Mouse (Mus musculus) liver, embryonic 15.5 days (tissue): ENCODE measurements around the gene Apoc2. TPM values are rescaled to one million over a fixed set of nuclear protein-coding genes. Genes with fewer than 3 reads are reported as not detected.

Experiments used
- ATAC-seq: fragments of 200-750 bp; cut with Nextera tagmentation; 2 replicates; pipeline ENCODE4 v1.8.0; 2017; ENCODE audit warnings: moderate number of reproducible peaks, mild to moderate bottlenecking, moderate library complexity; ENCODE audit not compliant: insufficient read depth
- H3K27ac ChIP-seq: fragments of 300-500 bp; sonication (generic); replicated peaks from 2 replicates; pipeline ENCODE4 v1.5.1; 2015; ENCODE audit warnings: mild to moderate bottlenecking, inconsistent platforms
- H3K27me3 ChIP-seq: fragments of 300-500 bp; sonication (generic); 2 replicates; pipeline ENCODE4 v1.6.1; 2015; ENCODE audit warnings: mild to moderate bottlenecking, inconsistent platforms
- H3K36me3 ChIP-seq: fragments of 300-500 bp; sonication (generic); replicated peaks from 2 replicates; pipeline ENCODE4 v1.6.1; 2015; ENCODE audit warnings: moderate library complexity, mild to moderate bottlenecking, inconsistent platforms
- H3K4me1 ChIP-seq: fragments of 300-500 bp; sonication (generic); replicated peaks from 2 replicates; pipeline ENCODE4 v1.6.1; 2015; ENCODE audit warnings: inconsistent platforms
- H3K4me2 ChIP-seq: fragments of 300-500 bp; sonication (generic); 2 replicates; pipeline ENCODE4 v1.6.1; 2015; ENCODE audit warnings: moderate library complexity, mild to moderate bottlenecking, inconsistent platforms
- H3K4me3 ChIP-seq: fragments of 300-500 bp; sonication (generic); replicated peaks from 2 replicates; pipeline ENCODE4 v1.5.1; 2015; ENCODE audit warnings: mild to moderate bottlenecking, inconsistent platforms
- H3K9ac ChIP-seq: fragments of 300-500 bp; sonication (generic); 2 replicates; pipeline ENCODE4 v1.6.1; 2015; ENCODE audit warnings: moderate library complexity, mild to moderate bottlenecking, inconsistent platforms
- H3K9me3 ChIP-seq: fragments of 300-500 bp; sonication (generic); replicated peaks from 2 replicates; pipeline ENCODE4 v1.6.1; 2016; ENCODE audit warnings: inconsistent platforms
- WGBS: fragments of 180-500 bp; shearing (Covaris S2); methylation state at CpG from one replicate; pipeline ENCODE4 v1.1.7; 2015; ENCODE audit warnings: mixed read lengths; ENCODE audit not compliant: insufficient replicate concordance; 5-methylcytosine and 5-hydroxymethylcytosine counted together
- polyA plus RNA-seq: library from polyadenylated mRNA; unstranded; fragments of >200 nt; fragmentation: Nextera tagmentation; extraction: Ambion mirVana; gene quantifications from 2 replicates; pipeline ENCODE4 v1.2.1, GENCODE M21; 2015

Gene Apoc2
- polyA plus RNA-seq, result 1,160 and 1,332 TPM in 2 replicates

DNA sequence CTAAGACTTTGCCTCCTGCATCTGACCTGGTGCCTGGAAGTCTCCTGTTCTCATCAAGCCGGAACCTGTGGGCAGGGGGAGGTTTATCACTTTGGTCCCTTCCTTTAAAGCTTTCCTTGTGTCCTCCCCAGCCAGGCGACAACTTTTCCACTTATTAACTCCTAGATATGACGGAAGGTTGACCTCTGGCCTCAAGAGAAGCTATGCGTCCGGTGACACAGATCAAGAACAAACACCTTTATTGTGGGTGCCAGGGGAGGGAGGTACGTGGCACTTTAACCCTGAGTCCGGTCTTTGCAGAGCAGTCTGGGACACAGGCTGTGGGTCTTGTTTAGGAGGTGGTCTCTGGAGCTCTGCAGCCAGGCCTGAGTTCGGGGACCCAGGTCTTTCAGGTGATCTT, at the start of gene Apoc2:
Gene Apoc2 (minus strand): TSS at position 70 of the 400 bp plus-strand sequence.
- no peak within 1 kb of the TSS for H3K4me3 ChIP-seq
- H3K27me3 ChIP-seq, result no peaks in the 10 kb centered on the region
- WGBS, result 57% methylated on average over 8 of the region's 8 CpGs
- H3K36me3 ChIP-seq, result no peaks in the 10 kb centered on the region
- H3K9me3 ChIP-seq, result no peaks in the 10 kb centered on the region
- H3K4me1 ChIP-seq, result peaks cover 26% of the 10 kb centered on the region
- H3K27ac ChIP-seq, result peak within 1 kb of the TSS; percentile 58
- H3K4me2 ChIP-seq, result peak within 1 kb of the TSS; percentile 32
- ATAC-seq, result no peak
- no peak within 1 kb of the TSS; the same call in 1 of the 2 replicates for H3K9ac ChIP-seq

DNA sequence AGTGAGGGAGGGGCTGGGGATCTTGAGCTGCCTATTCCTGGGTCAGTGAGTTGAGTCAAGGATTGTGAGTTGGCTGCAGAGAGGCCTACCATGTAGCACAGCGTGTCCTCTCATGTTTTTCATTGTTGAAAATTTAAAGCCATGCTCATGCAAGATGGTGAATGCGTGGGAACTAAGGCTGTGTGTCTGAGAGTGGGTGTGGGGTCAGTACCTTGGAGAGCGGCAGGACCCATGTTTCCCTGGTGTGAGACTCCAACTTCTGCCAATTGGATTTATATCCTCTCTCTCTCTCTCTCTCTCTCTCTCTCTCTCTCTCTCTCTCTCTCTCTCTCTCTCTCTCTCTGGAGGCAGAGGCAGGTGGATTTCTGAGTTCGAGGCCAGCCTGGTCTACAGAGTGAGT, 48.8 kb upstream of the Apoc2 start:
- 65% methylated on average over 4 of the region's 4 CpGs for WGBS
- peaks cover 11% of the 10 kb centered on the region; the same call in 1 of the 2 replicates for H3K36me3 ChIP-seq
- H3K4me3 ChIP-seq, result no peak overlapping the region
- H3K27ac ChIP-seq, result no peak overlapping the region
- no peak overlapping the region for H3K9ac ChIP-seq
- no peak for ATAC-seq
- no peak overlapping the region for H3K4me2 ChIP-seq
- H3K27me3 ChIP-seq, result no peaks in the 10 kb centered on the region
- no peaks in the 10 kb centered on the region for H3K9me3 ChIP-seq
- H3K4me1 ChIP-seq, result peaks cover 12% of the 10 kb centered on the region

GRCm38 (mm10) chr7:19724167-19724566, 46.4 kb upstream of the Apoc2 start:
- 84% methylated on average over 12 of the region's 12 CpGs for WGBS
- no peaks in the 10 kb centered on the region for H3K9me3 ChIP-seq
- H3K27ac ChIP-seq, result no peak overlapping the region
- H3K9ac ChIP-seq, result no peak overlapping the region
- H3K4me2 ChIP-seq, result no peak overlapping the region
- H3K36me3 ChIP-seq, result no peaks in the 10 kb centered on the region; the same call in 1 of the 2 replicates
- H3K27me3 ChIP-seq, result no peaks in the 10 kb centered on the region
- H3K4me1 ChIP-seq, result peaks cover 12% of the 10 kb centered on the region
- ATAC-seq, result no peak
- H3K4me3 ChIP-seq, result no peak overlapping the region

DNA sequence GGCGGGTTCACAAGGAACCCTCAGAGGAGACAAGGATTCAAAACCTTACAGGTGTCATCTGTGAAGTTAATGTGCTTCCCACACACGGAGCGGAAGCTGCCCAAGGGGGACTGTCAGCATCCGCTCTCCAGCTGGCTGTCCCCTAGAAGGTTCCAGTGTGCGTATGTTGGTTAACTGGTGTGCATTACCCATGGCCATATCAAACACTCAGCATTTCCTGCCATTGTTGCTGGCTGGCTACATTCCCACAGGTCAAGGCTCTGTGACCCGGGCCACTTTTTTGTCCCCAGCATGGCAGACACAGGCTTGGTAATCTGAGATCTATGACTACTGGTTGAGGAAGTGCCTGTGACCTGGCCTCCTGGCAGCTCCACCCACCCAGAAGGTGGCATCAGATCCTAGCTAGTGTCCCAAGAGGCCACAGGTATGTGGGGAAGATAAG, 45.0 kb upstream of the Apoc2 start:
- H3K9ac ChIP-seq, result no peak overlapping the region
- H3K9me3 ChIP-seq, result no peaks in the 10 kb centered on the region
- 41% methylated on average over 6 of the region's 6 CpGs for WGBS
- H3K27ac ChIP-seq, result no peak overlapping the region
- H3K27me3 ChIP-seq, result no peaks in the 10 kb centered on the region
- H3K4me2 ChIP-seq, result no peak overlapping the region
- ATAC-seq, result 0 out of 2 replicates have a peak, but pooled peaks have one; percentile 18
- H3K4me1 ChIP-seq, result peaks cover 12% of the 10 kb centered on the region
- no peaks in the 10 kb centered on the region; the same call in 1 of the 2 replicates for H3K36me3 ChIP-seq
- H3K4me3 ChIP-seq, result no peak overlapping the region

DNA sequence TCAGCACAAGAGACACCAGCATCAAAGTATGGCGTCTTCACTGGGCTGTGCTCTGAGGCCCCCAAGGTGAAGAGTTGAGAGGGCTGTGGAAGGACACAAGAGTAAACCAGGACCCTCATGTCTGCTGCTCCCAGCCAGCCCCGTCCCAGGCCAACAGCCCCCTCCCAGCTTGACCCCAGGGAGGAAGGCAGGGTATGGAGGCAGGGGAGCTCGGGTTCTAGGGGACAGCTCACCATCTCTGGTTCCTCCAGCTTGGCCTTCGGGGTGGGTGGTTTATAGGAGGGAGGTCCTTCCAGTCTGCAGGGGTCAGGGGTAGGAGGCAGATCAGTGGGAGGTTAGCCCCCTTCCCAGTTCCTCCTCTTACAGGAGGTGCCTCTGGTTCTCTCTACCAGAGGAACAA, 41.5 kb upstream of the Apoc2 start:
- H3K27ac ChIP-seq, result no peak overlapping the region
- no peak for ATAC-seq
- H3K36me3 ChIP-seq, result no peaks in the 10 kb centered on the region; the same call in 1 of the 2 replicates
- no peak overlapping the region for H3K9ac ChIP-seq
- peaks cover 35% of the 10 kb centered on the region for H3K4me1 ChIP-seq
- H3K4me2 ChIP-seq, result no peak overlapping the region
- H3K27me3 ChIP-seq, result no peaks in the 10 kb centered on the region
- no peaks in the 10 kb centered on the region for H3K9me3 ChIP-seq
- 57% methylated on average over 4 of the region's 4 CpGs for WGBS
- no peak overlapping the region for H3K4me3 ChIP-seq

DNA sequence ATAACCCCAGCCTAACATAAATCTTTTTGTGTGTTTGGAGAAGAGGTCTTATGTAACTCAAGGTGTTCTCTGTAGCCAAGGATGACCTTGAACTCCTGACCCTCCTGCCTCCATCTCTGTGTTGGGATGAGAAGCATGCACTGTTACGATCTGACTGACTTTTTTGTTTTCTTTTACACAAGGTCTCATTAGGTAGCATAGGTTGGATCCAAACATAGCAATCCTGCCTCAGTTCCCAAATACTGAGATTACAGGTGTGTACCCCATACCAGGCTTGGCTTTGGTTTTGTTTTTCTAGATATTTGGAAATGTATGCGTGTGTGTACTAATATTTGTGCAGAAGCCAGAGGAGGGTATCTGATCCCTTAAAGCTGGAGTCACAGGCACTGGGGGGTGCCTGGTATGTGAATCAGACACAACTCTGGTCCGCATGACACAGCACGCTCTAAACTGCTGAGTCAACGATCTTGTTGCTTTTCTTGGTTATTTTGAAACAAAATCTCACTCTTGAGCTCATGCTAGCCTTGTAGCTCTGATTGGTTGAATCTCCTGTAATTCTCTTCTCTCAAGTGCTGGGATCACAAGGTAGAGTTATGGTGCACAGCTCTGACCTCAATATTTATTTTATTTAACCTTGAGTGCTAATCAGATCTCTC, 40.7 kb upstream of the Apoc2 start:
- Histone ChIP-seq H3K9ac (no peak overlapping the region), H3K4me1 (peaks cover 42% of the 10 kb centered on the region), H3K36me3 (peaks cover 5% of the 10 kb centered on the region), H3K27ac (no peak overlapping the region), H3K4me2 (no peak overlapping the region), H3K27me3 (no peaks in the 10 kb centered on the region), H3K9me3 (no peaks in the 10 kb centered on the region), H3K4me3 (no peak overlapping the region)
- ATAC-seq, result no peak
- whole genome bisulfite sequencing, result 71% methylated on average over 5 of the region's 5 CpGs

DNA sequence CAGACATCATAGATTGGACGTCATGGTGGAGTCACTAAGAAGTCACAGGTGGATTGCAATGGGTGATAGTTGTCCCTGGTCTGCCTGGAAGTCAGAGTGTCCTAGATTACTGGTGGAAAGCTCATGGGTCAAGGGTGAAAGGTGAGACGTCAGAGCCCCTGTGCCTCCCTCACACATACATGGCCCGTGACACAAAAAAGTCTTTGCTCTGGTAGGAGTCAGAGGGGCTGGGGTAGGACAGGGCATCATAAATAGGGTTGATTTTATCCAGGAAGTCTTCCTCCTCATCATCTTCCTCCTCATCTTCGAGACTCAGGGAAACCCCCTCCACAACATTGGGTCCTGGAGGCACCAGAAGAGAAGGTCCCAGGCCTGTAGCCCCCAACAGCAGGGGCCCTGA, 39.6 kb upstream of the Apoc2 start:
- ATAC-seq, result no peak
- H3K9ac ChIP-seq, result no peak overlapping the region
- no peaks in the 10 kb centered on the region for H3K9me3 ChIP-seq
- no peak overlapping the region for H3K4me3 ChIP-seq
- no peak overlapping the region for H3K27ac ChIP-seq
- 66% methylated on average over 4 of the region's 4 CpGs for WGBS
- H3K4me2 ChIP-seq, result no peak overlapping the region
- H3K4me1 ChIP-seq, result peaks cover 40% of the 10 kb centered on the region
- H3K36me3 ChIP-seq, result peaks cover 15% of the 10 kb centered on the region
- no peaks in the 10 kb centered on the region for H3K27me3 ChIP-seq

GRCm38 (mm10) chr7:19716822-19717221, 39.1 kb upstream of the Apoc2 start:
- peak overlapping the region; percentile 88 for H3K4me2 ChIP-seq
- no peak for ATAC-seq
- H3K36me3 ChIP-seq, result peaks cover 20% of the 10 kb centered on the region
- H3K27ac ChIP-seq, result peak overlapping the region; percentile 87; the same call in 1 of the 2 replicates
- WGBS, result 71% methylated on average over 2 of the region's 2 CpGs
- H3K4me1 ChIP-seq, result peaks cover 39% of the 10 kb centered on the region
- peak overlapping the region; percentile 67 for H3K4me3 ChIP-seq
- no peaks in the 10 kb centered on the region for H3K27me3 ChIP-seq
- no peaks in the 10 kb centered on the region for H3K9me3 ChIP-seq
- no peak overlapping the region for H3K9ac ChIP-seq

DNA sequence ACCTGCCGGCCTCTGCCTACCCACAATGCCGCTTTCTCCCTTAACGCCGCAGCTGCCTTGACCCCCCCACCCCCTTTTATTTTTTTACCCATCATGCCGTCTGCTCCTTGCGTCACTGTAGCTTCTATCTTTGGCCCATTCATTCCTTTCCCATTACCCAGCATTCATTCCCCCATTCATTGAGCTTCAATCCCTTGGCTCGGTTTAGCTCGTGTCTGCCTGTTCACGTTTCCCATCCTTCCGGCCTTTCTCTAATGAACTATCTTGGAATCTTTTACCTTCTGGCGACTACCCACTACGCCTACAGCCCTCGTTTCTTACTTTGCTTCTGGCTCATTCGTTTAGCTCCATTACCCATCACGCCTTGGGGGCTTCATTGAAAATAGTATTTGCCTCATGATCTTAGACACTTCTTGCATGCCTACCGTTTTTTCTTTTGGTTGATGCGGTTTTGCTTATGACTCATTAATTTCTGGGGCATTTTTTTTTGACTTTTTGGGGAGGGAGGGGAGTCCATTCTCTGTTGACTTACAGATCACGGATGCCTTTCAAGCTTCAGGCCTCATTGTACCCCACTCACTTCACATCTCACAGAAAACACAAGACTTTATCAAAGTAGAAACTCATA, 38.4 kb upstream of the Apoc2 start:
- no peaks in the 10 kb centered on the region for H3K27me3 ChIP-seq
- peak overlapping the region; percentile 67 for H3K4me3 ChIP-seq
- peak overlapping the region; percentile 56 for H3K9ac ChIP-seq
- 6% methylated on average over 18 of the region's 18 CpGs for WGBS
- peaks cover 39% of the 10 kb centered on the region for H3K4me1 ChIP-seq
- peak overlapping the region; percentile 87 for H3K27ac ChIP-seq
- peaks cover 26% of the 10 kb centered on the region for H3K36me3 ChIP-seq
- H3K9me3 ChIP-seq, result no peaks in the 10 kb centered on the region
- no peak for ATAC-seq
- H3K4me2 ChIP-seq, result peak overlapping the region; percentile 88

GRCm38 (mm10) chr7:19715239-19716054, 37.7 kb upstream of the Apoc2 start, which contains the start of gene Tomm40:
Gene Tomm40, minus strand, starts transcription at chr7:19715438.
- Histone ChIP-seq H3K9ac (peak within 1 kb of the TSS; percentile 89), H3K36me3 (peaks cover 32% of the 10 kb centered on the region), H3K4me1 (peaks cover 39% of the 10 kb centered on the region), H3K4me2 (peak within 1 kb of the TSS; percentile 93), H3K4me3 (peak within 1 kb of the TSS; percentile 81), H3K27me3 (no peaks in the 10 kb centered on the region), H3K27ac (peak within 1 kb of the TSS; percentile 87), H3K9me3 (no peaks in the 10 kb centered on the region)
- under 1% methylated on average over 53 of the region's 59 CpGs for WGBS
- ATAC-seq, result peak; percentile 98

GRCm38 (mm10) chr7:19714836-19715235, 37.1 kb upstream of the Apoc2 start:
- ATAC-seq, result 0 out of 2 replicates have a peak, but pooled peaks have one; percentile 0
- no peaks in the 10 kb centered on the region for H3K9me3 ChIP-seq
- H3K4me3 ChIP-seq, result peak overlapping the region; percentile 81
- peak overlapping the region; percentile 89 for H3K9ac ChIP-seq
- H3K4me2 ChIP-seq, result peak overlapping the region; percentile 93
- H3K27ac ChIP-seq, result peak overlapping the region; percentile 75
- peaks cover 39% of the 10 kb centered on the region for H3K4me1 ChIP-seq
- H3K27me3 ChIP-seq, result no peaks in the 10 kb centered on the region
- WGBS, result 0% methylated on average over 39 of the region's 39 CpGs
- H3K36me3 ChIP-seq, result peaks cover 38% of the 10 kb centered on the region
